Mouse (Mus musculus) heart, embryonic 14.5 days (tissue): ENCODE data around the gene Edem1. TPM values are rescaled to one million over a fixed set of nuclear protein-coding genes. Genes with fewer than 3 reads are reported as not detected.

ENCODE experiments used
- ATAC-seq: fragments of 200-750 bp; cut with Nextera tagmentation; 2 replicates; pipeline ENCODE4 v1.8.0; 2017; ENCODE audit warnings: low read depth, moderate TSS enrichment; ENCODE audit not compliant: insufficient number of reproducible peaks, insufficient read depth, low FRiP score
- H3K27ac ChIP-seq, 2 experiments: fragments of 200-500 bp in 1 of 2; fragments of 300-500 bp in 1 of 2; sonication (generic) in 1 of 2; replicated peaks in 1 of 2; 2 replicates each; pipeline ENCODE4 v1.5.1; 2012 to 2014; ENCODE audit warnings: low read depth in 2 of 2, low read length in 2 of 2, control low read depth in 1 of 2, mild to moderate bottlenecking in 1 of 2, mixed read lengths in 1 of 2; ENCODE audit not compliant: control insufficient read depth in 1 of 2, insufficient read depth in 1 of 2
- H3K27me3 ChIP-seq: fragments of 300-500 bp; sonication (generic); 2 replicates; pipeline ENCODE4 v1.6.1; 2014; ENCODE audit warnings: mild to moderate bottlenecking, low read length, control low read depth; ENCODE audit not compliant: control insufficient read depth, insufficient read depth
- H3K36me3 ChIP-seq: fragments of 300-500 bp; sonication (generic); 2 replicates; pipeline ENCODE4 v1.6.1; 2014; ENCODE audit warnings: mild to moderate bottlenecking, control low read depth, low read length, mixed read lengths; ENCODE audit not compliant: control insufficient read depth, insufficient read depth
- H3K4me1 ChIP-seq, 2 experiments: fragments of 200-500 bp in 1 of 2; fragments of 300-500 bp in 1 of 2; sonication (generic) in 1 of 2; 2 replicates each; pipeline ENCODE4 v1.6.1; 2012 to 2014; ENCODE audit warnings: low read length in 2 of 2, control low read depth in 1 of 2, mixed read lengths in 1 of 2; ENCODE audit not compliant: control insufficient read depth in 2 of 2, insufficient read depth in 2 of 2
- H3K4me2 ChIP-seq: fragments of 300-500 bp; sonication (generic); 2 replicates; pipeline ENCODE4 v1.6.1; 2014; ENCODE audit warnings: mild to moderate bottlenecking, low read length
- H3K4me3 ChIP-seq, 2 experiments: fragments of 200-500 bp in 1 of 2; fragments of 300-500 bp in 1 of 2; sonication (generic) in 1 of 2; 2 replicates each; pipeline ENCODE4 v1.5.1; 2012 to 2014; ENCODE audit warnings: low read length in 2 of 2, mild to moderate bottlenecking in 2 of 2, control low read depth in 1 of 2, low read depth in 1 of 2, moderate library complexity in 1 of 2; ENCODE audit not compliant: control insufficient read depth in 1 of 2, insufficient read depth in 1 of 2
- H3K9ac ChIP-seq: fragments of 300-500 bp; sonication (generic); 2 replicates; pipeline ENCODE4 v1.6.1; 2014; ENCODE audit warnings: mild to moderate bottlenecking, low read length
- H3K9me3 ChIP-seq: fragments of 300-500 bp; sonication (generic); 2 replicates; pipeline ENCODE4 v1.6.1; 2016; ENCODE audit warnings: low read length, control low read depth; ENCODE audit not compliant: control insufficient read depth
- WGBS: fragments of 180-500 bp; shearing (Covaris S2); extraction: QIAGEN DNeasy Blood & Tissue Kit; methylation state at CpG from one replicate; pipeline ENCODE4 v1.1.7; 2014; 5-methylcytosine and 5-hydroxymethylcytosine counted together
- polyA plus RNA-seq: library from polyadenylated mRNA; unstranded; fragments of >200 nt; fragmentation: Nextera tagmentation; extraction: Ambion mirVana; gene quantifications from 2 replicates; pipeline ENCODE4 v1.2.1, GENCODE M21; 2014

The Edem1 gene
- polyA plus RNA-seq, 1 experiment from 2014 or later, result 15.9 TPM

- Histone ChIP-seq H3K27me3 (no peaks in the 10 kb centered on the region), H3K4me3 (no peak overlapping the region), H3K4me2 (no peak overlapping the region), H3K9ac (no peak overlapping the region), H3K36me3 (peaks cover 5% of the 10 kb centered on the region; the same call in 1 of the 2 replicates), H3K9me3 (no peaks in the 10 kb centered on the region), H3K4me1 (peaks cover 4 to 10% of the 10 kb centered on the region in 2 experiments), H3K27ac (no peak overlapping the region)
- ATAC-seq, result no peak
- WGBS, result 69% methylated on average over 1 of the region's 1 CpGs
Measured at GRCm38 (mm10) chr6:108832170-108832569, 3.7 kb downstream of the Edem1 start.

- no peak overlapping the region for H3K9ac ChIP-seq
- 48% methylated on average over 6 of the region's 6 CpGs for WGBS
Measured at GRCm38 (mm10) chr6:108832989-108833388, 4.5 kb downstream of the Edem1 start.

GRCm38 (mm10) chr6:108833963-108834697 lies 5.7 kb downstream of the Edem1 start:
- H3K9ac ChIP-seq, result no peak overlapping the region
- no peak for ATAC-seq
- H3K4me1 ChIP-seq, result peaks cover 4 to 10% of the 10 kb centered on the region in 2 experiments
- H3K36me3 ChIP-seq, result peaks cover 15% of the 10 kb centered on the region
- no peaks in the 10 kb centered on the region for H3K27me3 ChIP-seq
- H3K27ac ChIP-seq, result no peak overlapping the region
- H3K4me2 ChIP-seq, result no peak overlapping the region
- WGBS, result 59% methylated on average over 8 of the region's 8 CpGs
- no peaks in the 10 kb centered on the region for H3K9me3 ChIP-seq
- no peak overlapping the region for H3K4me3 ChIP-seq

More at GRCm38 (mm10) chr6:108832989-108833388, 4.5 kb downstream of the Edem1 start:
- H3K27me3 ChIP-seq, result no peaks in the 10 kb centered on the region
- no peak for ATAC-seq
- H3K4me3 ChIP-seq, result no peak overlapping the region
- H3K9me3 ChIP-seq, result no peaks in the 10 kb centered on the region
- peaks cover 4 to 10% of the 10 kb centered on the region in 2 experiments for H3K4me1 ChIP-seq
- H3K4me2 ChIP-seq, result no peak overlapping the region
- no peak overlapping the region for H3K27ac ChIP-seq
- peaks cover 13% of the 10 kb centered on the region for H3K36me3 ChIP-seq

- Histone ChIP-seq H3K4me2 (no peak overlapping the region), H3K27ac (no peak overlapping the region), H3K4me3 (no peak overlapping the region), H3K4me1 (no peaks in the 10 kb centered on the region), H3K9ac (no peak overlapping the region), H3K27me3 (no peaks in the 10 kb centered on the region), H3K36me3 (peaks cover 30% of the 10 kb centered on the region), H3K9me3 (no peaks in the 10 kb centered on the region)
- no peak for ATAC-seq
- WGBS, result 83% methylated on average over 16 of the region's 16 CpGs
Measured at GRCm38 (mm10) chr6:108835765-108836691, 7.6 kb downstream of the Edem1 start.

- 89% methylated on average over 4 of the region's 4 CpGs for WGBS
- Histone ChIP-seq H3K4me2 (no peak overlapping the region), H3K4me3 (no peak overlapping the region), H3K4me1 (no peaks in the 10 kb centered on the region), H3K27me3 (no peaks in the 10 kb centered on the region), H3K27ac (no peak overlapping the region), H3K9me3 (no peaks in the 10 kb centered on the region), H3K9ac (no peak overlapping the region), H3K36me3 (peaks cover 39% of the 10 kb centered on the region)
- ATAC-seq, result no peak
Measured at GRCm38 (mm10) chr6:108837081-108837480, 8.6 kb downstream of the Edem1 start.

- H3K4me3 ChIP-seq, result no peak overlapping the region
- no peak overlapping the region for H3K27ac ChIP-seq
- WGBS, result 82% methylated on average over 4 of the region's 4 CpGs
- H3K36me3 ChIP-seq, result peaks cover 47% of the 10 kb centered on the region
- H3K4me2 ChIP-seq, result no peak overlapping the region
- H3K4me1 ChIP-seq, result no peaks in the 10 kb centered on the region
- no peaks in the 10 kb centered on the region for H3K27me3 ChIP-seq
- no peaks in the 10 kb centered on the region for H3K9me3 ChIP-seq
- ATAC-seq, result no peak
- no peak overlapping the region for H3K9ac ChIP-seq
Measured at GRCm38 (mm10) chr6:108837958-108838357, 9.5 kb downstream of the Edem1 start.

- Histone ChIP-seq H3K9ac (no peak overlapping the region), H3K4me1 (no peaks in the 10 kb centered on the region), H3K27ac (no peak overlapping the region), H3K27me3 (no peaks in the 10 kb centered on the region), H3K4me3 (no peak overlapping the region), H3K4me2 (no peak overlapping the region), H3K36me3 (peaks cover 58% of the 10 kb centered on the region), H3K9me3 (no peaks in the 10 kb centered on the region)
- 76% methylated on average over 4 of the region's 4 CpGs for WGBS
- ATAC-seq, result no peak
Measured at GRCm38 (mm10) chr6:108839432-108839831, 11.0 kb downstream of the Edem1 start.
